Mouse (Mus musculus): ENCODE measurements around the gene Nat8f5. TPM values are rescaled to one million over a fixed set of nuclear protein-coding genes. Genes with fewer than 3 reads are reported as not detected.

The Nat8f5 gene
- polyA plus RNA-seq (2017; shearing (Covaris generic)): not detected

GRCm38 (mm10) chr6:85820837-85821236 lies at the start of gene Nat8f5, which contains the start of gene Nat8f6:
Gene Nat8f5, minus strand, starts transcription at chr6:85820972.
Gene Nat8f6, minus strand, starts transcription at chr6:85820954.

GRCm38 (mm10) chr6:85869006-85869405 lies 48.2 kb upstream of the Nat8f5 start, which contains the start of gene Nat8f2:
Gene Nat8f2, minus strand, starts transcription at chr6:85869158.

GRCm38 (mm10) chr6:85831796-85832321 lies 11.1 kb upstream of the Nat8f5 start, which contains the start of gene Nat8:
Gene Nat8, minus strand, starts transcription at chr6:85832082.

Other genes starting within 250 kb of the Nat8f5 start
- 1.5 TPM for gene Alms1, start 233.4 kb downstream of the Nat8f5 start, polyA plus RNA-seq (2017; shearing (Covaris generic))
- gene Nat8f7, start 107.8 kb downstream of the Nat8f5 start, polyA plus RNA-seq (2017; shearing (Covaris generic)): not detected
- gene Nat8f3, start 55.2 kb downstream of the Nat8f5 start, polyA plus RNA-seq (2017; shearing (Covaris generic)): not detected
- not detected for gene Nat8f6, start within 50 bp of the Nat8f5 start, polyA plus RNA-seq (2017; shearing (Covaris generic))
- gene Nat8, start 11.1 kb upstream of the Nat8f5 start, polyA plus RNA-seq (2017; shearing (Covaris generic)): not detected
- not detected for gene Nat8f2, start 48.2 kb upstream of the Nat8f5 start, polyA plus RNA-seq (2017; shearing (Covaris generic))
- 10.0 TPM for gene Nat8f4, start 83.9 kb upstream of the Nat8f5 start, polyA plus RNA-seq (2017; shearing (Covaris generic))
- gene Tprkb, start 90.9 kb upstream of the Nat8f5 start, polyA plus RNA-seq (2017; shearing (Covaris generic)): 58.1 TPM
- 13.6 TPM for gene Nat8f1, start 94.7 kb upstream of the Nat8f5 start, polyA plus RNA-seq (2017; shearing (Covaris generic))
- gene Dusp11, start 140.7 kb upstream of the Nat8f5 start, polyA plus RNA-seq (2017; shearing (Covaris generic)): 208 TPM
- not detected for gene Figla, start 195.2 kb upstream of the Nat8f5 start, polyA plus RNA-seq (2017; shearing (Covaris generic))
- not detected for gene Add2, start 207.7 kb upstream of the Nat8f5 start, polyA plus RNA-seq (2017; shearing (Covaris generic))